Mouse (Mus musculus) small intestine, adult 2 months (tissue): ENCODE results near the gene Gm20696. TPM values are rescaled to one million over a fixed set of nuclear protein-coding genes. Genes with fewer than 3 reads are reported as not detected.

ENCODE experiments used
- H3K27ac ChIP-seq: fragments of 200-500 bp; 2 replicates; pipeline ENCODE4 v1.5.1; 2012; ENCODE audit warnings: low read depth, low read length, control low read depth, inconsistent platforms; ENCODE audit not compliant: insufficient read depth
- H3K27me3 ChIP-seq: fragments of 200-500 bp; 2 replicates; pipeline ENCODE4 v1.6.1; 2012; ENCODE audit warnings: mild to moderate bottlenecking, moderate library complexity, low read length, inconsistent platforms; ENCODE audit not compliant: control insufficient read depth, insufficient read depth
- H3K36me3 ChIP-seq: fragments of 200-500 bp; 2 replicates; pipeline ENCODE4 v1.6.1; 2012; ENCODE audit warnings: mild to moderate bottlenecking, low read length, control low read depth, inconsistent platforms; ENCODE audit not compliant: control insufficient read depth, insufficient read depth
- H3K4me1 ChIP-seq: fragments of 200-500 bp; 2 replicates; pipeline ENCODE4 v1.6.1; 2012; ENCODE audit warnings: low read length, inconsistent platforms, mixed read lengths; ENCODE audit not compliant: control insufficient read depth, insufficient read depth, insufficient read length
- H3K4me3 ChIP-seq: fragments of 200-500 bp; 2 replicates; pipeline ENCODE4 v1.5.1; 2012; ENCODE audit warnings: low read depth, mild to moderate bottlenecking, control low read depth, inconsistent platforms, low read length, moderate library complexity
- CTCF ChIP-seq: fragments of 200-500 bp; IDR thresholded peaks from 2 replicates; pipeline ENCODE4 v1.5.1; 2012; ENCODE audit warnings: low read depth, mild to moderate bottlenecking, control low read depth, inconsistent platforms, low read length, moderate library complexity, mixed read lengths; ENCODE audit not compliant: insufficient replicate concordance, insufficient read length; ENCODE audit errors: extremely low read depth
- POLR2A ChIP-seq: fragments of 200-500 bp; IDR thresholded peaks from 2 replicates; pipeline ENCODE4 v1.6.1; 2012; ENCODE audit warnings: low read depth, mild to moderate bottlenecking, control low read depth, inconsistent platforms, low read length, moderate library complexity
- WGBS: fragments of 180-500 bp; shearing (Covaris S2); methylation state at CpG from one replicate; pipeline ENCODE4 v1.1.7; 2018; 5-methylcytosine and 5-hydroxymethylcytosine counted together
- polyA plus RNA-seq: library from polyadenylated mRNA; depleted of rRNA; stranded (reverse); fragments of >200 nt; gene quantifications from 2 replicates; pipeline ENCODE4 v1.2.3, GENCODE M21; 2012

Gene Gm20696
- polyA plus RNA-seq, 1 experiment = 0.57 TPM

GRCm38 (mm10) chr6:99297535-99297934 lies 369.1 kb downstream of the Gm20696 start:
- H3K36me3 ChIP-seq = no peaks in the 10 kb centered on the region
- TF ChIP-seq POLR2A = no peak
- no peak for TF ChIP-seq CTCF
- H3K27me3 ChIP-seq = no peaks in the 10 kb centered on the region
- no peak overlapping the region for H3K27ac ChIP-seq
- H3K4me3 ChIP-seq = no peak overlapping the region
- H3K4me1 ChIP-seq = peaks cover 2% of the 10 kb centered on the region; the same call in 1 of the 2 replicates
- 87% methylated on average over 5 of the region's 5 CpGs for WGBS

GRCm38 (mm10) chr6:99295495-99295894 lies 371.1 kb downstream of the Gm20696 start:
- TF ChIP-seq CTCF (no peak), POLR2A (no peak)
- WGBS = 70% methylated on average over 8 of the region's 8 CpGs
- Histone ChIP-seq H3K27ac (no peak overlapping the region), H3K4me3 (no peak overlapping the region), H3K27me3 (no peaks in the 10 kb centered on the region), H3K36me3 (no peaks in the 10 kb centered on the region), H3K4me1 (no peaks in the 10 kb centered on the region)

GRCm38 (mm10) chr6:99289220-99289619 lies 377.4 kb downstream of the Gm20696 start:
- Histone ChIP-seq H3K36me3 (no peaks in the 10 kb centered on the region), H3K27ac (no peak overlapping the region), H3K4me3 (no peak overlapping the region), H3K27me3 (no peaks in the 10 kb centered on the region), H3K4me1 (no peaks in the 10 kb centered on the region)
- WGBS = 75% methylated on average over 4 of the region's 4 CpGs
- no peak for TF ChIP-seq POLR2A
- no peak for TF ChIP-seq CTCF

GRCm38 (mm10) chr6:99285026-99285425 lies 381.6 kb downstream of the Gm20696 start:
- TF ChIP-seq CTCF (no peak), POLR2A (no peak)
- 48% methylated on average over 3 of the region's 3 CpGs for WGBS
- Histone ChIP-seq H3K36me3 (no peaks in the 10 kb centered on the region), H3K27ac (no peak overlapping the region), H3K4me1 (no peaks in the 10 kb centered on the region), H3K4me3 (no peak overlapping the region), H3K27me3 (no peaks in the 10 kb centered on the region)

GRCm38 (mm10) chr6:99284019-99284418 lies 382.6 kb downstream of the Gm20696 start:
- Histone ChIP-seq H3K4me3 (no peak overlapping the region), H3K36me3 (no peaks in the 10 kb centered on the region), H3K4me1 (no peaks in the 10 kb centered on the region), H3K27ac (no peak overlapping the region), H3K27me3 (no peaks in the 10 kb centered on the region)
- no peak for TF ChIP-seq CTCF
- TF ChIP-seq POLR2A = no peak
- WGBS = 89% methylated on average over 4 of the region's 4 CpGs

GRCm38 (mm10) chr6:99282866-99283657 lies 383.5 kb downstream of the Gm20696 start:
- WGBS = 79% methylated on average over 15 of the region's 15 CpGs
- Histone ChIP-seq H3K4me3 (no peak overlapping the region), H3K4me1 (no peaks in the 10 kb centered on the region), H3K36me3 (no peaks in the 10 kb centered on the region), H3K27me3 (no peaks in the 10 kb centered on the region), H3K27ac (no peak overlapping the region)
- TF ChIP-seq CTCF (no peak), POLR2A (no peak)

- Histone ChIP-seq H3K4me1 (peaks cover 3% of the 10 kb centered on the region; the same call in 1 of the 2 replicates), H3K36me3 (no peaks in the 10 kb centered on the region), H3K4me3 (no peak overlapping the region), H3K27me3 (no peaks in the 10 kb centered on the region), H3K27ac (no peak overlapping the region)
- no peak for TF ChIP-seq CTCF
- TF ChIP-seq POLR2A = no peak
- WGBS = 89% methylated on average over 9 of the region's 9 CpGs
These were observed 385.2 kb downstream of the Gm20696 start for GRCm38 (mm10) chr6:99281433-99281832.
